Mouse (Mus musculus) megakaryocyte progenitor cell, adult 5-6 weeks (primary cell): Measurements from ENCODE around the gene Igfbp6. TPM values are rescaled to one million over a fixed set of nuclear protein-coding genes. Genes with fewer than 3 reads are reported as not detected.
"Not testable (repeated sequence)": the region's sequence is repeated elsewhere in the genome, so short reads cannot be mapped to it uniquely, and the experiment has no call there.

Experiments used
- ATAC-seq: replicated peaks from 2 replicates; pipeline ENCODE4 v1.8.0; 2016; ENCODE audit warnings: mild to moderate bottlenecking, moderate TSS enrichment, inconsistent platforms; ENCODE audit not compliant: poor library complexity
- total RNA-seq, 2 experiments: library from RNA; stranded (forward) in 1 of 2; stranded (reverse) in 1 of 2; fragments of 157-497, 149-512 nt in 1 of 2; fragments of 200-1000 nt in 1 of 2; gene quantifications; 2 replicates each; pipeline versions ENCODE4 v1.2.3 to v1.2.4; 2015 to 2017

Gene Igfbp6
- total RNA-seq, 2 experiments from 2014 or later: not detected

DNA sequence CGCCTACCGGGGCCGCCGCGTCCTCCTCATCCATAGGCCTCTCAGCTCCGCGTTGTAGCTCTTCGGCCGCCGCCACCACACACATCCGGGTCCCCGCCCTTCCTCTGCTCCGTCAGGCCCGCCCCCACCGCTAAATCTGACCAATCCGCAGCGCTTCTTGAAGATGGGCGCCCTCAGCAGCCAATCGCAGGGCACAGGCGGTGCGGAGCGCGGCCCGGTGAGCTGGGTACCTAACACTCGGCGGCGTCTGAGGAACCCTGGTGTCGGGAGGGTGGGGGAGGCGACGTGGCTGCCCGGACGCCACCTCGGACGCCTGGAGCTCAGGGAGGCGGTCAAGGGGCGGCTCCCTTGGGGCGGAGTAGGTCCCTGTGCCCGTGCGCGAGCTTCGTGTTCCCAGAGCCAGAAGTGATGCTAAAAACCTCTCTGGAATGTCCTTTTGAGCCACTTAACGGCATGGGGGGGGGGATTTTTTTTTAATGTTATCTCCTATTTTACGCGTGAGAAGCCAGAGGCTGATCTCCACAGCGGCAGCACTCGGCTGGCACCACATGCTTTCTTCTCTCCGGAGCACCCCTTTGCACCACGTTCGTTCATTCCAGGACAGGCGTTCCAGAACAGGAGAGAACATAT lies 7.9 kb upstream of the Igfbp6 start, which contains the start of gene Spryd3:
Spryd3 (minus strand) TSS at position 106 of the 630 bp plus-strand sequence.
- ATAC-seq: peak; percentile 98

DNA sequence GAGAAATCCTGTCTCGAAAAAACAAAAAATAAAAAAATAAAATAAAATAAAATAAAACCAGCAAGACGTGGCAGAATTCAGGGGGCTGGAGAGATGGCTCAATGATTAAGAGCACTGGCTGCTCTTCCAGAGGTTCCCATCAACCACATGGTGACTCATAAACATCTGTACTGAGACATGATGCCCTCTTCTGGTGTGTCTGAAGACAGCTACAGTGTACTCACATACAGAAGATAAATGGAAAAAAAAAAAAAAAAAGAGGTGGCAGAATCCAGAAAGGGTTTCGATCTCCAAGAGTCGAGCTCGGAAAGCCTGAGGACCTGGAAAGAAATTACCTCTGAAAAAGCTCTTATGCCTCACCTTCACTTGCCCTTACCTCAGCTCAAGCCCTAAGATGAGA lies 3.0 kb upstream of the Igfbp6 start:
- no peak for ATAC-seq

GRCm38 (mm10) chr15:102142914-102143912 lies 949 bp upstream of the Igfbp6 start:
- peak; percentile 64 for ATAC-seq

DNA sequence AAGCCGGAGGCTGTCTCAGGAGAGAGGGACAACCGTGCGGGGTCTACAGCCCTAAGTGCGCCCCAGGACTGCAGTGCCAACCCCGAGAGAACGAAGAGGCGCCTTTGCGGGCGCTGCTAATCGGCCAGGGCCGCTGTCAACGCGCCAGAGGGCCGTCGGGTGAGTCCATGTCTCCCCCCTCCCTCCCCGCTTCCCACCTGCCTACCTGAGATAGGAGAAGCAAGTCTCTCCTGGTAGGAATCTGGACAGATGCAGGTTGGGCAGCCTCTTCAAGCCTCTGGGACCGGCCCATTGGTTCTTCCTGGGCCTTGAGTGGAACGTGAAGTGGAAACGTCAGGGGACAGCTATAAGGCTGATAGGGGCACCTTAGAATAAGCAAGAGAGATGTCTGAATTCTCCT lies 564 bp downstream of the Igfbp6 start:
- ATAC-seq: no peak

GRCm38 (mm10) chr15:102145330-102145729 lies 1.2 kb downstream of the Igfbp6 start:
- ATAC-seq: no peak

GRCm38 (mm10) chr15:102146089-102146488 lies 1.9 kb downstream of the Igfbp6 start:
- ATAC-seq: no peak

DNA sequence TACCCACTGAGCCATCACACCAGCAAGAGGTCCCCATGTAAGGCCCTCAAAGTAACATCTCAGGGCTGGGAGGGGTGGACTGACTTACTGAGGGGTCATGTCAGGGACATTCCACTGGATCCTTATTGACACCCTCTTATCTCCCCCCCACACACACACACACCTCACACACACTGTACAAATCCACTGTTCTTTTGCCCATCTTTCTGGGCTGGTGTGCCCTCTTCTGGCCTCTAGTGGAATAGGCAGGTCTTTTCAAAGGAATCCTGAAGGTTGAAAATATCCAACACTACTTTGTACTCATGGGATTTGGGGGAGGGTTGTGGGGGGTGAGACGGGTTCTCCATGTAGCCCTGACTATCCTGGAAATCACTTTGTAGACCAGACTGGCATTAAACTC lies 2.7 kb downstream of the Igfbp6 start:
- peak; percentile 49 for ATAC-seq

DNA sequence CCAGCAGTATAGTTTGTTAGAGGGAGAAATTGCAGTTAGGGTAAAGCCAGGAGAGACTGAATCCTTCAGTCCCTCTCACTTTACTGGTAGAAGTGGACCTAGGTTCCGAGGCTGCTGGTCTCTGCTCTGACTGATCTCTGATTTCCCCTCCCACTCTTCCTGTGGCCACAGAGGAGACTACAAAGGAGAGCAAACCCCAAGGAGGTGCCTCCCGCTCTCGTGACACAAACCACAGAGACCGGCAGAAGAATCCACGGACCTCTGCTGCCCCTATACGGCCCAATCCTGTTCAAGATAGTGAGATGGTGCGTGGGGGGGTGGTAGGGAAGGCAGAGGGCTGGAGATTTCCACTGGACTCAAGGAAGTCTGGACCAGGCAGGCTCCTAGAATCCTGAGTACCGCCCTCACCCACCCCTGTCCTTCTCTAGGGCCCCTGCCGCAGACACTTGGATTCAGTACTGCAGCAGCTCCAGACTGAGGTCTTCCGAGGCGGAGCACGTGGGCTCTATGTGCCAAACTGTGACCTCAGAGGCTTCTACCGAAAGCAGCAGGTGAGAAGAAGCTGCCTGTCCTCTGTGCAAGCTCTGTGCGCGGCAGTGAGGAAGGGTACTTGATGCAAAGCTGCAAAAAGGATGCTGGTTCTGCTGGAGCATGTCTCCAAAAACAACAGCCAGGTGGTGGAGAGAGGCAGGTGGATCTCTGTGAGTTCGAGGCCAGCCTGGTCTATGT lies 3.7 kb downstream of the Igfbp6 start:
- no peak for ATAC-seq

- no peak for ATAC-seq
Observed at GRCm38 (mm10) chr15:102149561-102149960, 5.4 kb downstream of the Igfbp6 start.

DNA sequence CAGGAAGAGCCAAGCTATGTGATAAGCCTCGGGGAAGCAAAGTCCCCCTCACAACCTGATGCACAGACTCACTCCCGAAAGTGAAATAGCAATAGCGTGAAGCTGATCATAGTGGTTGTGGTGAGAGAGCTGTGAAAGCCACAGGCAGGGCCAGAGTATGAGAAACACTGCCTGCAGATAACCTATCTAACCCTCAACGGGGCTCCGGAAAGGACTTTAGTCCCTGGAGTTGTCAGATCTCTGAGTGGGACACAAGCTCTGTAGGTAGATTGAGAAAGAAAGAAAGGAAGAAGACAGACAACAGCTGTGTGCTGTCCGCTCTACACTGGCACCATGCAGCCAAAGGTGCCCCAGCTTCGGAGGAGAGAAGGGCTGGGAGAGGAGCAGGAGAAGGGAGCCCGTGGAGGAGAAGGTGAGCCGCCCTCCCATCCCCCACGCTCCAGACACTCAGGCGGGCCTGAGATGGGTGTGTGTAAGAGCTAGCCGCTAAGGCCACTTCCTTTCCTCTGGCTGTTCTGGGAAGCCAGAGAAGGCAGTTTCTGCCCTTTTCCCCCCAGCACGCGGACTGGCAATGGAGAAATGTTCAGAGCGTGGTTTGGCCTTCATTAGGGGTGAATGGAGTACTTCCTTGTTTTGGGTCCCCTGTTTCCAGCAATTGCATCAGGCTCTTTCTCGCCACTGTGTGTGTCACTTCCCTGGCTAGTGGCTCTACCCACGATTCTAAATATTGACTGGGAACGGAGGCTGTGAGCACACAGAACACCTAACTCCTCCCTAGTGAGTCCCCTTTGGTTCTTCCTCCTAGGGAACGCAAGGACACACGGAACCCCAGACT lies 6.4 kb downstream of the Igfbp6 start, which contains the start of gene Soat2:
Soat2 (plus strand) TSS at position 226 of the 835 bp plus-strand sequence.
- ATAC-seq: peak; percentile 77

- no peak for ATAC-seq
Observed at GRCm38 (mm10) chr15:102152646-102153045, 8.5 kb downstream of the Igfbp6 start.

- not testable (repeated sequence) for ATAC-seq
Observed at GRCm38 (mm10) chr15:102155006-102155405, 10.8 kb downstream of the Igfbp6 start.

- ATAC-seq: no peak
Observed at GRCm38 (mm10) chr15:102156836-102157235, 12.7 kb downstream of the Igfbp6 start.

DNA sequence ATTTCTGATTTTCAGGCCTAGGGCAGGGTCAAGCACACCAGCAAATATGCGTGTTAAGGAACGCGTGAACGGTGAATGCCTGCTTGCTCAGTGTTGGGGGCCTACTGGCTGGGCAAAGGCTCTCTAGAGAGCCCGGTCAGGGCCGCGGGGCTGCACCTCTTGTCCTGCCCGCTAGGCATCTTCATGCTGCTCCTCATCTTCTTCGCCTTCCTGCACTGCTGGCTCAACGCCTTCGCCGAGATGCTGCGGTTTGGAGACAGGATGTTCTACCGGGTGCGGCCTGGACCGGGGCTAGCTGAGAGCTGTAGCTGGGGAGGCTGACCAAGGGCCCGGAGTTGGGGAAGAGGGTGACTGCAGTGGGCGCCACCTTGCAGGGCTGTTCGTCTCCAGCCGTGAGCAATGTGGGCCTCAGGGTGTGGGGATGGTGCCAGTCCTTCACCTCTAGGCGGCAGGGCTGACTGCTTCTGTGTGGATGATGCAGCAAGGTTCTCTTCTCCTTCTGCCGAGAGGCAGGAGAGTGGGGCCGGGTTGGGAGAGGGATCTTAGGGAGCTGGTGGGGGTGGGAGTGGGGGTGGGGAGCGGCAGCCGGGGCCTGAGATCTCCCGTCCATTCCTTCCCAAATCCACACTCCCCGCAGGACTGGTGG lies 16.4 kb downstream of the Igfbp6 start:
- ATAC-seq: 0 out of 2 replicates have a peak, but pooled peaks have one; percentile 12

DNA sequence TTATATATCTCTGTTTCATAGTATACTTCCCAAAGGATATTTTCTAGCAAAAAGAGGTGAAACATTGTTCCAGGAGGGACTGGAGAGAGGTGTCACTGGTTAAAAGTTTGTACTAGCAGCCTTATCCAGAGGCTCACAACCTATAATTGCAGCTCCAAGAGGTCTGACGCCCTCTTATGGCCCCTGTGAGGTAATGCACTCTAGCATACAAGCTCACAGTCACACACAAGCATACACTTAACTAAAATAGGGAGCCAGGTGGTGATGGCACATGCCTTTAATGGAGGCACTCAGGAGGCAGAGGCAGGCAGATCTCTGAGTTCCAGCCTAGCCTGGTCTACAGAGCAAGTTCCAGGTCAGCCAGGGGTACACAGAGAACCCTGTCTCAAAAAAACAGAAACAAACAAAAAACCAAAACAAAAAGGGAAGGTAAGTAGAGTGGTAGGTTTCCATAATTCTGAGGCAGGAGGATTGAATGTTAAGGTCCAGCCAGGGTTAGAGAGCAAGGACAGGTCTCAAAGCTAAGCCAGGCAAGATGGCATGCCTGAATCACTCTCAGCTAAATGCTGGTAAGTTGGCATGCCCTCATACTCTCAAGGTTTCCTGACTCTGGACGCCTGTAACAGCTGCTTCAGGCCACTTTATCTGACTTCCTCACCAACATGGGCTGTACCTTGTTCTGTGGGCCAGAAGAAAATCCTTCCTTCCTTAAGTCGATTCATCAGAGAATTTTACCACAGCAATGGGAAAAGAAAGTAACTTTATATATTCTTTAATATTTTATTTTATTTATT lies 19.9 kb downstream of the Igfbp6 start:
- no peak for ATAC-seq

GRCm38 (mm10) chr15:102165468-102166100 lies 21.4 kb downstream of the Igfbp6 start:
- peak; percentile 83 for ATAC-seq

DNA sequence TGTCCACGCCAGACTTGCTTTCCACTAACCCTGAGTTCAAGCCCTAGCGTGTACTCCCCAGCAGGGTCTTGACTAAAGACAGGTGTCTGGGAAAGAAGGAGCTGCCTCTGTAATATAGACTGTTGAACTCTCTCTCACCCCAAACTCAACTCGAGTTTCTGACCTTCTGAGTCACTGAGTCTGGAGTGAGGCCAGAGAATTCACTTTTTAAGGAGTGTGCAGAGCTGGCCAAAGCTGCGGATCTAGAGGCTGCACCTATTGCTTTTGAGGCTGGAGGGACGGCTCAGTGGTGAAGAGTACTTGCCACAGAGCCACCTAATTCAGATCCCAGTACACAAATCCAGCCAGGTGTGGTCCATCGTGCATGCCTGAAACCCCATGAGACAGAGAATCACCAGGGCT lies 23.5 kb downstream of the Igfbp6 start:
- no peak for ATAC-seq

- ATAC-seq: no peak
Observed at GRCm38 (mm10) chr15:102169064-102169463, 24.9 kb downstream of the Igfbp6 start.
